Mouse (Mus musculus) myocyte (in vitro differentiated cells): ENCODE data around the gene Cdc37. TPM values are rescaled to one million over a fixed set of nuclear protein-coding genes. Genes with fewer than 3 reads are reported as not detected.
A peak's percentile ranks its signal among the peaks of the same experiment; 100 is the strongest.

Source experiments
- H3K27me3 ChIP-seq: one replicate; pipeline ENCODE4 v1.6.1; 2011; ENCODE audit not compliant: control insufficient read depth, insufficient read depth, insufficient read length
- H3K36me3 ChIP-seq: one replicate; pipeline ENCODE4 v1.6.1; 2011; ENCODE audit not compliant: control insufficient read depth, insufficient read depth
- H3K4me2 ChIP-seq: one replicate; pipeline ENCODE4 v1.6.1; 2011; ENCODE audit warnings: low read depth, control low read depth
- H3K4me3 ChIP-seq: one replicate; pipeline ENCODE4 v1.5.1; 2011; ENCODE audit warnings: mild to moderate bottlenecking, control low read depth, moderate library complexity
- H3K79me2 ChIP-seq: one replicate; pipeline ENCODE4 v1.6.1; 2011; ENCODE audit not compliant: control insufficient read depth, insufficient read depth
- H3ac ChIP-seq: one replicate; pipeline ENCODE4 v1.6.1; 2011; ENCODE audit not compliant: control insufficient read depth, insufficient read length
- CEBPB ChIP-seq: IDR thresholded peaks from 2 replicates; pipeline ENCODE4 v1.6.1; 2011; ENCODE audit warnings: mild to moderate bottlenecking, moderate library complexity; ENCODE audit not compliant: poor library complexity, insufficient read depth, severe bottlenecking
- E2F4 ChIP-seq: IDR thresholded peaks from one replicate; pipeline ENCODE4 v1.6.1; 2011; ENCODE audit warnings: mild to moderate bottlenecking, control low read depth, moderate library complexity; ENCODE audit not compliant: insufficient read depth
- MAX ChIP-seq: IDR thresholded peaks from one replicate; pipeline ENCODE4 v1.6.1; 2011; ENCODE audit warnings: low read depth, mild to moderate bottlenecking, control low read depth
- MYOD1 ChIP-seq, 3 experiments: IDR thresholded peaks; one replicate each; pipeline ENCODE4 v1.6.1; 2011; ENCODE audit warnings: control low read depth in 2 of 3, low read depth in 2 of 3, mild to moderate bottlenecking in 2 of 3, moderate library complexity in 1 of 3; ENCODE audit not compliant: insufficient read length in 2 of 3, control insufficient read depth in 1 of 3
- MYOG ChIP-seq, 3 experiments: IDR thresholded peaks; one replicate each; pipeline ENCODE4 v1.6.1; 2011; ENCODE audit warnings: control low read depth in 2 of 3, low read depth in 2 of 3, mild to moderate bottlenecking in 2 of 3; ENCODE audit not compliant: insufficient read length in 2 of 3, control insufficient read depth in 1 of 3, insufficient read depth in 1 of 3
- POLR2A ChIP-seq: IDR thresholded peaks from one replicate; pipeline ENCODE4 v1.6.1; 2011; ENCODE audit warnings: low read depth, mild to moderate bottlenecking, control low read depth, moderate library complexity; ENCODE audit not compliant: insufficient read length
- POLR2AphosphoS2 ChIP-seq: IDR thresholded peaks from one replicate; pipeline ENCODE4 v1.6.1; 2011; ENCODE audit warnings: low read depth, control low read depth; ENCODE audit not compliant: insufficient read length
- REST ChIP-seq: IDR thresholded peaks from one replicate; pipeline ENCODE4 v1.6.1; 2011; ENCODE audit warnings: mild to moderate bottlenecking, control low read depth, moderate library complexity; ENCODE audit not compliant: insufficient read depth, insufficient read length
- SRF ChIP-seq: IDR thresholded peaks from one replicate; pipeline ENCODE4 v1.6.1; 2011; ENCODE audit warnings: low read depth; ENCODE audit not compliant: control insufficient read depth, insufficient read length
- TCF12 ChIP-seq: IDR thresholded peaks from one replicate; pipeline ENCODE4 v1.6.1; 2011; ENCODE audit warnings: mild to moderate bottlenecking, control low read depth; ENCODE audit not compliant: poor library complexity, insufficient read depth, severe bottlenecking
- TCF3 ChIP-seq: IDR thresholded peaks from one replicate; pipeline ENCODE4 v1.6.1; 2011; ENCODE audit warnings: low read depth, control low read depth; ENCODE audit not compliant: insufficient read length
- USF1 ChIP-seq: IDR thresholded peaks from one replicate; pipeline ENCODE4 v1.6.1; 2011; ENCODE audit warnings: low read depth, mild to moderate bottlenecking, control low read depth, moderate library complexity
- polyA plus RNA-seq: library from polyadenylated mRNA; unstranded; fragments of >200 nt; fragmentation: generic; extraction: Trizol; gene quantifications from one replicate; pipeline ENCODE4 v1.2.1, GENCODE M21; 2012; ENCODE audit warnings: missing spikeins

Gene Cdc37
- polyA plus RNA-seq, 1 experiment = 288 TPM

- Histone ChIP-seq H3K79me2 (no peaks in the 10 kb centered on the region), H3K4me2 (no peak overlapping the region), H3ac (no peak overlapping the region), H3K27me3 (no peaks in the 10 kb centered on the region), H3K4me3 (no peak overlapping the region), H3K36me3 (peaks cover 4% of the 10 kb centered on the region)
- TF ChIP-seq TCF12 (no peak), MAX (no peak), POLR2A (no peak), REST (no peak), POLR2AphosphoS2 (no peak), CEBPB (no peak), MYOD1 (IDR thresholded peaks at IDR 0.05; ENCODE audit: control insufficient read depth in 1 of 3, insufficient read length in 2 of 3, low read depth in 2 of 3) (no peak), USF1 (no peak), SRF (no peak), TCF3 (no peak), E2F4 (no peak), MYOG (IDR thresholded peaks at IDR 0.05; ENCODE audit: control insufficient read depth in 1 of 3, insufficient read depth in 1 of 3, insufficient read length in 2 of 3, low read depth in 2 of 3) (no peak)
Observed at GRCm38 (mm10) chr9:21133064-21133707, 16.6 kb downstream of the Cdc37 start.

- H3K79me2 ChIP-seq = no peaks in the 10 kb centered on the region
- no peak for TF ChIP-seq TCF3
- no peak for TF ChIP-seq MAX
- no peak for TF ChIP-seq E2F4
- TF ChIP-seq POLR2A = no peak
- no peak for TF ChIP-seq MYOG (IDR thresholded peaks at IDR 0.05; ENCODE audit: control insufficient read depth in 1 of 3, insufficient read depth in 1 of 3, insufficient read length in 2 of 3, low read depth in 2 of 3)
- TF ChIP-seq USF1 = no peak
- TF ChIP-seq REST = no peak
- TF ChIP-seq MYOD1 (IDR thresholded peaks at IDR 0.05; ENCODE audit: control insufficient read depth in 1 of 3, insufficient read length in 2 of 3, low read depth in 2 of 3) = no peak
- TF ChIP-seq TCF12 = no peak
- TF ChIP-seq CEBPB = no peak
- no peak for TF ChIP-seq POLR2AphosphoS2
- no peak for TF ChIP-seq SRF
- H3ac ChIP-seq = no peak overlapping the region
- H3K27me3 ChIP-seq = no peaks in the 10 kb centered on the region
- no peak overlapping the region for H3K4me2 ChIP-seq
- H3K36me3 ChIP-seq = peaks cover 4% of the 10 kb centered on the region
- peak overlapping the region; percentile 78 for H3K4me3 ChIP-seq
Observed at GRCm38 (mm10) chr9:21132102-21132775, 17.5 kb downstream of the Cdc37 start.

GRCm38 (mm10) chr9:21131059-21131956 lies 18.5 kb downstream of the Cdc37 start, which contains the start of gene Tyk2:
Gene Tyk2 (minus strand): TSS chr9:21131243.
- no peaks in the 10 kb centered on the region for H3K79me2 ChIP-seq

GRCm38 (mm10) chr9:21126259-21126627 lies 23.5 kb downstream of the Cdc37 start:
- TF ChIP-seq USF1 (no peak), E2F4 (no peak), POLR2AphosphoS2 (no peak), MYOG (IDR thresholded peaks at IDR 0.05; ENCODE audit: control insufficient read depth in 1 of 3, insufficient read depth in 1 of 3, insufficient read length in 2 of 3, low read depth in 2 of 3) (peak; percentile 6 to 86 (median 66)), CEBPB (no peak), TCF3 (peak; percentile 27), REST (no peak), MYOD1 (IDR thresholded peaks at IDR 0.05; ENCODE audit: control insufficient read depth in 1 of 3, insufficient read length in 2 of 3, low read depth in 2 of 3) (peak; percentile 72 to 93 (median 79)), SRF (no peak), MAX (no peak), TCF12 (peak; percentile 22)
- H3K36me3 ChIP-seq = peaks cover 10% of the 10 kb centered on the region

More at GRCm38 (mm10) chr9:21131059-21131956, 18.5 kb downstream of the Cdc37 start, which contains the start of gene Tyk2:
- Histone ChIP-seq H3K4me2 (peak within 1 kb of the TSS; percentile 98), H3ac (peak within 1 kb of the TSS; percentile 64), H3K4me3 (peak within 1 kb of the TSS; percentile 78), H3K27me3 (no peaks in the 10 kb centered on the region), H3K36me3 (peaks cover 4% of the 10 kb centered on the region)
- TF ChIP-seq MYOG (IDR thresholded peaks at IDR 0.05; ENCODE audit: control insufficient read depth in 1 of 3, insufficient read depth in 1 of 3, insufficient read length in 2 of 3, low read depth in 2 of 3) = no peak
- TF ChIP-seq CEBPB = no peak
- no peak for TF ChIP-seq USF1
- TF ChIP-seq TCF12 = no peak
- peak; percentile 42 for TF ChIP-seq SRF
- no peak for TF ChIP-seq MAX
- peak; percentile 80 for TF ChIP-seq POLR2AphosphoS2
- TF ChIP-seq REST = no peak
- no peak for TF ChIP-seq E2F4
- TF ChIP-seq POLR2A = peak; percentile 73
- peak in 1 of 3 experiments; percentile 25 for TF ChIP-seq MYOD1 (IDR thresholded peaks at IDR 0.05; ENCODE audit: control insufficient read depth in 1 of 3, insufficient read length in 2 of 3, low read depth in 2 of 3)
- TF ChIP-seq TCF3 = no peak

More at GRCm38 (mm10) chr9:21126259-21126627, 23.5 kb downstream of the Cdc37 start:
- no peak overlapping the region for H3K4me3 ChIP-seq
- H3K27me3 ChIP-seq = no peaks in the 10 kb centered on the region
- H3K79me2 ChIP-seq = no peaks in the 10 kb centered on the region
- no peak overlapping the region for H3ac ChIP-seq
- H3K4me2 ChIP-seq = peak overlapping the region; percentile 14
